In the genomic region with DNA sequence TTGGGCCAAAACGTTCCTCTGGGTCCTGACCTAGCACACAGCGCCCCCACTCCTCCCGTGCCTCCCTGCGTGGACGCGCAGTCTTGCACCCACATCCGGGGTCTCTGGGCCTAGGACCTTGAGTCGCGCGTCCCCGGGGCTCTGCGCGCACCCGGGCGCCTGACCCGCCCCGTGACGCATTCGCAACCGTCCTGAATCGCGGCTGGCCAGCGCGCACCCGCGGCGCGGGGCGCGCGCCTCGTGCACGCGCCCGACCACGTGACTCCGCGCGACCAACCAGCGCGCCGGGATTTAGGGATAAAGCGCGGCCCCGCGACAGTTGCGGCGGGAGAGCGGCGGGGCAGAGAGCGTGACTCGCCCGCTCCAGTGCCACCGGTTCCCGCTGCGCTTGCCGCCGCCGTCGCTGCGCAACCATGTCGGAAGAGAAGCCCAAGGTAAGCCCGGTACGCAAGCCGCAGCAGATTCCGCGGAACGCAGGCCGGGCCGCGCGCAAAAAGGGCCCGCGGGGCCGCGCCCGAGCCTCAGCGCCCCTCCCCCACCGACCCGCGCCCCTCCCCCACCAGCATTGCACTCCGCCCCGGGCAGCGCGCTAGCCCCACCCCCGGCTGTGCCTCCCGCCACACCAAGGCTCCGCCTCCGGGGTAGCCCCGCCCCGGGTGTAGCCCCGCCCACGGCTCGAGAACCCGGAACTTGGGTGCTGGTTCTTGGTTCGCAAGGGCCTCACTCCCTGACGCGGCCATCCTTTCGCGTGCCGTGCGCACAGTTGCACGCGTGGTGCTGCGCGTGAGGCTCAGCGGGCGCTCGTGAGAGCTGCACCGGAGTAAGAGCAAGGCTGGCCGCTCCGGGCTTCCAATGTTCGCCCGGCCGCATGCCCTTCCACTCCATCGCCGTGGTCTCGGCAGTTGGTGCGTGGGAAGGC, we compare ENCODE assay signal across 8 mouse cellular contexts. TPM values are rescaled to one million over a fixed set of nuclear protein-coding genes. Genes with fewer than 3 reads are reported as not detected.
DNase-seq lines count a peak whose midpoint lies in the region; ATAC-seq and TF ChIP-seq lines count a peak whose summit lies in the region.

A gene (plus strand): TSS at position 190 of the 919 bp plus-strand sequence.
A gene (plus strand): TSS at position 290 of the 919 bp plus-strand sequence.

- 1% methylated on average over 105 of the region's 119 CpGs for WGBS in forebrain, embryonic 15.5 days
- WGBS in neural tube, embryonic 14.5 days: 1% methylated on average over 103 of the region's 119 CpGs

- H3K9ac ChIP-seq in forebrain, embryonic 15.5 days (replicated peaks): peak within 1 kb of the TSS; percentile 77
- peak within 1 kb of the TSS; percentile 62 for H3K9ac ChIP-seq in neural tube, embryonic 14.5 days (replicated peaks; ENCODE audit: low read depth, low read length)

- TF ChIP-seq POLR2A in testis, adult 2 months (IDR thresholded peaks at IDR 0.05; ENCODE audit: control insufficient read depth, low read depth, low read length): peak; percentile 64; the same call in 1 of the 2 replicates

- intact Hi-C loops in heart, postnatal 25 days (cut with DNase I): loop anchor here (2.0 kb wide), 1 partner anchor 19 kb away; no protein-coding TSS in a partner anchor

- peaks cover 15% of the 10 kb centered on the region; the same call in 1 of the 2 replicates for H3K36me3 ChIP-seq in forebrain, embryonic 15.5 days
- H3K36me3 ChIP-seq in neural tube, embryonic 14.5 days (ENCODE audit: control insufficient read depth, insufficient read depth, low read length): peaks cover 8% of the 10 kb centered on the region; the same call in 1 of the 2 replicates
- peaks cover 3% of the 10 kb centered on the region for H3K36me3 ChIP-seq in testis, adult 2 months (ENCODE audit: control insufficient read depth, insufficient read depth, low read length)

- TF ChIP-seq CTCF in testis, adult 2 months (IDR thresholded peaks at IDR 0.05; ENCODE audit: control insufficient read depth, insufficient read depth, insufficient replicate concordance, low read depth, low read length): no peak

- H3K27me3 ChIP-seq in forebrain, embryonic 15.5 days: no peaks in the 10 kb centered on the region
- H3K27me3 ChIP-seq in neural tube, embryonic 14.5 days (ENCODE audit: control insufficient read depth, insufficient read depth, low read length): no peaks in the 10 kb centered on the region
- H3K27me3 ChIP-seq in testis, adult 2 months (ENCODE audit: control insufficient read depth, insufficient read depth, low read length): no peaks in the 10 kb centered on the region

- peak; percentile 92 for DNase-seq in ES-CJ7 (ENCODE audit: low read depth, low spot score)
- DNase-seq in cerebellum, adult 11-12 months: peak; percentile 94
- DNase-seq in heart, postnatal 25 days (ENCODE audit: low spot score): peak; percentile 94
- DNase-seq in layer of hippocampus, adult 18-20 months (ENCODE audit: low spot score in 2 of 2): peak; percentile 89 to 95
- DNase-seq in lung, adult 18-20 months: peak; percentile 97 to 98

- peak; percentile 83 for ATAC-seq in forebrain, embryonic 15.5 days (replicated peaks)
- ATAC-seq in neural tube, embryonic 14.5 days (ENCODE audit: low read depth): peak; percentile 84

- peak within 1 kb of the TSS; percentile 84 for H3K4me2 ChIP-seq in forebrain, embryonic 15.5 days (replicated peaks)
- H3K4me2 ChIP-seq in neural tube, embryonic 14.5 days (ENCODE audit: low read depth, low read length): peak within 1 kb of the TSS; percentile 68

- H3K4me1 ChIP-seq in forebrain, embryonic 15.5 days: peaks cover 28% of the 10 kb centered on the region
- peaks cover 13% of the 10 kb centered on the region for H3K4me1 ChIP-seq in neural tube, embryonic 14.5 days (ENCODE audit: control insufficient read depth, insufficient read depth, low read length)
- peaks cover 24% of the 10 kb centered on the region for H3K4me1 ChIP-seq in testis, adult 2 months (ENCODE audit: control insufficient read depth, insufficient read depth, low read length)

- H3K4me3 ChIP-seq in forebrain, embryonic 15.5 days: peak within 1 kb of the TSS; percentile 93
- peak within 1 kb of the TSS; percentile 61 for H3K4me3 ChIP-seq in neural tube, embryonic 14.5 days (ENCODE audit: low read depth, low read length)
- peak within 1 kb of the TSS; percentile 91 for H3K4me3 ChIP-seq in testis, adult 2 months (ENCODE audit: control insufficient read depth, low read depth, low read length)

- H3K27ac ChIP-seq in forebrain, embryonic 15.5 days (replicated peaks): peak within 1 kb of the TSS; percentile 95
- peak within 1 kb of the TSS; percentile 96 for H3K27ac ChIP-seq in neural tube, embryonic 14.5 days (ENCODE audit: low read depth, low read length)
- H3K27ac ChIP-seq in testis, adult 2 months (ENCODE audit: control insufficient read depth, insufficient read depth, low read depth, low read length): peak within 1 kb of the TSS; percentile 91

- no peaks in the 10 kb centered on the region for H3K9me3 ChIP-seq in forebrain, embryonic 15.5 days
- no peaks in the 10 kb centered on the region for H3K9me3 ChIP-seq in neural tube, embryonic 14.5 days (ENCODE audit: control insufficient read depth, low read length)

RNA-seq across cellular contexts. Expression of the first gene that starts in this region (rescaled TPM):
- polyA plus RNA-seq in forebrain, embryonic 15.5 days (2015; fragmentation: Nextera tagmentation; extraction: Ambion mirVana): 318 and 322 TPM in 2 replicates
- 10 to 100 TPM; 54.8 to 61.2 TPM for total RNA-seq in heart, postnatal 25 days (2021)
- 100 to 1,000 TPM; 144 to 147 TPM for total RNA-seq in layer of hippocampus, adult 18-20 months (2021)
- polyA plus RNA-seq in neural tube, embryonic 14.5 days (2014; fragmentation: Nextera tagmentation; extraction: Ambion mirVana): 214 and 240 TPM in 2 replicates
- 83.1 and 88.6 TPM in 2 replicates for polyA plus RNA-seq in testis, adult 2 months (2012; rRNA removed)

RNA-seq across cellular contexts. Expression of the second gene that starts in this region (rescaled TPM):
- 4.2 and 8.6 TPM in 2 replicates for polyA plus RNA-seq in forebrain, embryonic 15.5 days (2015; fragmentation: Nextera tagmentation; extraction: Ambion mirVana)
- 10 to 100 TPM; 10.3 to 11.7 TPM for total RNA-seq in heart, postnatal 25 days (2021)
- 10 to 100 TPM; 31.6 to 32.6 TPM for total RNA-seq in layer of hippocampus, adult 18-20 months (2021)
- 2.7 TPM in 1 of 2 replicates, not detected in the other for polyA plus RNA-seq in neural tube, embryonic 14.5 days (2014; fragmentation: Nextera tagmentation; extraction: Ambion mirVana)
- 0.72 TPM in 1 of 2 replicates, not detected in the other for polyA plus RNA-seq in testis, adult 2 months (2012; rRNA removed)

Comparison
In these comparisons a context has a peak if more than half of its experiments do, and no peak if none do; other contexts are left out.
1. Peak in every context shown above with its lines: DNase-seq, ATAC-seq, H3K4me3 ChIP-seq and H3K27ac ChIP-seq.